In genomic region chr15:24968636-24969317, GRCm38 (mm10) we compare ENCODE assay signal across 23 mouse cellular contexts.
DNase-seq lines count a peak whose midpoint lies in the region; ATAC-seq and TF ChIP-seq lines count a peak whose summit lies in the region.
"Had no signal": no experiment of that assay in that cellular context is flagged by ENCODE, and none has a peak within 500 bp of the region (broad histone marks: within the 10 kb centered on the region; RNA-seq: fewer than 3 reads in every experiment).

No protein-coding gene starts in this region.

- H3K4me3 ChIP-seq in forebrain, embryonic 16.5 days (replicated peaks; ENCODE audit: low read length): no peak overlapping the region
- H3K4me3 ChIP-seq in forebrain, embryonic 14.5 days (ENCODE audit: low read depth, low read length): no peak overlapping the region
- no peak overlapping the region for H3K4me3 ChIP-seq in layer of hippocampus, adult 2 months
- H3K4me3 ChIP-seq: erythroblast, embryonic 14.5 days; gastrocnemius, adult 2 months; heart, adult 2 months; heart, embryonic 13.5 days; limb, embryonic 10.5 days; limb, embryonic 15.5 days; liver, embryonic 13.5 days; megakaryocyte, embryonic 14.5 days; midbrain, embryonic 12.5 days; myocyte; neural tube, embryonic 12.5 days; stomach, embryonic 15.5 days had no signal

- 83% methylated on average over 7 of the region's 7 CpGs for WGBS in forebrain, embryonic 16.5 days
- WGBS in forebrain, embryonic 14.5 days: 87% methylated on average over 7 of the region's 7 CpGs

- H3K36me3 ChIP-seq in forebrain, embryonic 16.5 days (ENCODE audit: control insufficient read depth, insufficient read depth): no peaks in the 10 kb centered on the region
- H3K36me3 ChIP-seq in forebrain, embryonic 14.5 days (ENCODE audit: control insufficient read depth, insufficient read depth, low read length): no peaks in the 10 kb centered on the region
- H3K36me3 ChIP-seq: heart, embryonic 13.5 days; limb, embryonic 10.5 days; limb, embryonic 15.5 days; liver, embryonic 13.5 days; midbrain, embryonic 12.5 days; neural tube, embryonic 12.5 days; stomach, embryonic 15.5 days had no signal

- DNase-seq in forebrain, embryonic 14.5 days (ENCODE audit: low spot score): no peak
- no peak for DNase-seq in layer of hippocampus, adult 2 months (ENCODE audit: low spot score in 2 of 2)
- no peak for DNase-seq in layer of hippocampus, adult 8-10 months (ENCODE audit: low spot score in 2 of 2)
- peak; percentile 68 for DNase-seq in brain, adult 2 months (ENCODE audit: low read depth, low spot score)
- peak; percentile 55 for DNase-seq in telencephalon, adult 2 months (ENCODE audit: low read depth, low spot score)
- DNase-seq in cerebellum, postnatal 25 days: no peak
- DNase-seq: gastrocnemius, adult 2 months; gastrocnemius, postnatal 36 days; heart, adult 2 months; liver, embryonic 13.5 days; lung, adult 18-20 months; thymus, postnatal 25 days had no signal

- no peaks in the 10 kb centered on the region for H3K27me3 ChIP-seq in forebrain, embryonic 16.5 days (replicated peaks; ENCODE audit: control insufficient read depth, insufficient read depth, low read length)
- H3K27me3 ChIP-seq in forebrain, embryonic 14.5 days (replicated peaks; ENCODE audit: control insufficient read depth, insufficient read depth, low read length): no peaks in the 10 kb centered on the region
- H3K27me3 ChIP-seq: heart, embryonic 13.5 days; limb, embryonic 15.5 days; liver, embryonic 13.5 days; megakaryocyte, embryonic 14.5 days; midbrain, embryonic 12.5 days; neural tube, embryonic 12.5 days; stomach, embryonic 15.5 days had no signal

- H3K9me3 ChIP-seq in forebrain, embryonic 16.5 days (ENCODE audit: control insufficient read depth, low read length): no peaks in the 10 kb centered on the region
- no peaks in the 10 kb centered on the region for H3K9me3 ChIP-seq in forebrain, embryonic 14.5 days (replicated peaks; ENCODE audit: control insufficient read depth, low read length)
- H3K9me3 ChIP-seq: heart, embryonic 13.5 days; limb, embryonic 10.5 days; limb, embryonic 15.5 days; liver, embryonic 13.5 days; megakaryocyte, embryonic 14.5 days; midbrain, embryonic 12.5 days; neural tube, embryonic 12.5 days; stomach, embryonic 15.5 days had no signal

- no peak overlapping the region for H3K9ac ChIP-seq in forebrain, embryonic 16.5 days (replicated peaks; ENCODE audit: low read depth, low read length)
- H3K9ac ChIP-seq in forebrain, embryonic 14.5 days (ENCODE audit: low read length): no peak overlapping the region
- H3K9ac ChIP-seq: heart, embryonic 13.5 days; limb, embryonic 15.5 days; liver, embryonic 13.5 days; midbrain, embryonic 12.5 days; neural tube, embryonic 12.5 days; stomach, embryonic 15.5 days had no signal

- no peak overlapping the region for H3K27ac ChIP-seq in forebrain, embryonic 16.5 days (ENCODE audit: low read length)
- no peak overlapping the region for H3K27ac ChIP-seq in forebrain, embryonic 14.5 days (ENCODE audit: low read depth, low read length)
- peak overlapping the region; percentile 68 for H3K27ac ChIP-seq in layer of hippocampus, adult 2 months
- H3K27ac ChIP-seq: gastrocnemius, adult 2 months; heart, adult 2 months; heart, embryonic 13.5 days; kidney, postnatal 0 days; limb, embryonic 10.5 days; limb, embryonic 15.5 days; liver, embryonic 13.5 days; neural tube, embryonic 12.5 days; stomach, embryonic 15.5 days had no signal

- no peak for TF ChIP-seq CTCF in layer of hippocampus, adult 2 months (conservative IDR thresholded peaks at IDR 0.05)

- H3K4me1 ChIP-seq in forebrain, embryonic 16.5 days (replicated peaks; ENCODE audit: control insufficient read depth, insufficient read depth, low read length): peaks cover 6% of the 10 kb centered on the region; the same call in 1 of the 2 replicates
- 0 out of 2 replicates have a peak, but pooled peaks cover 3% of the 10 kb centered on the region for H3K4me1 ChIP-seq in forebrain, embryonic 14.5 days (ENCODE audit: control insufficient read depth, insufficient read depth, low read length)
- H3K4me1 ChIP-seq: limb, embryonic 15.5 days; liver, embryonic 13.5 days; megakaryocyte, embryonic 14.5 days; midbrain, embryonic 12.5 days; stomach, embryonic 15.5 days had no signal

- H3K4me2 ChIP-seq in forebrain, embryonic 16.5 days (ENCODE audit: low read length): no peak overlapping the region
- H3K4me2 ChIP-seq in forebrain, embryonic 14.5 days (ENCODE audit: low read length): no peak overlapping the region
- H3K4me2 ChIP-seq: heart, embryonic 13.5 days; limb, embryonic 15.5 days; liver, embryonic 13.5 days; midbrain, embryonic 12.5 days; neural tube, embryonic 12.5 days; stomach, embryonic 15.5 days had no signal

- ATAC-seq in forebrain, embryonic 16.5 days: peak; percentile 32
- ATAC-seq in forebrain, embryonic 14.5 days: no peak

Comparison
In these comparisons a context has a peak if more than half of its experiments do, and no peak if none do; other contexts are left out.
1. DNase-seq: peak in brain, adult 2 months (single experiment) and telencephalon, adult 2 months (single experiment); none in forebrain, embryonic 14.5 days (single experiment), layer of hippocampus, adult 2 months (0 of 2), layer of hippocampus, adult 8-10 months (0 of 2) and cerebellum, postnatal 25 days (0 of 2).